Mouse (Mus musculus) hindbrain, embryonic 13.5 days (tissue): Measurements from ENCODE around the gene Ppp2r5a. TPM values are rescaled to one million over a fixed set of nuclear protein-coding genes. Genes with fewer than 3 reads are reported as not detected.
"Not testable (repeated sequence)": the region's sequence is repeated elsewhere in the genome, so short reads cannot be mapped to it uniquely, and the experiment has no call there.

Source experiments
- ATAC-seq: fragments of 200-750 bp; cut with Nextera tagmentation; 2 replicates; pipeline ENCODE4 v1.8.0; 2017; ENCODE audit warnings: moderate TSS enrichment; ENCODE audit not compliant: low FRiP score
- H3K27ac ChIP-seq: fragments of 300-500 bp; sonication (generic); 2 replicates; pipeline ENCODE4 v1.5.1; 2015; ENCODE audit warnings: inconsistent platforms, mild to moderate bottlenecking, moderate library complexity
- H3K27me3 ChIP-seq: fragments of 300-500 bp; sonication (generic); 2 replicates; pipeline ENCODE4 v1.6.1; 2015; ENCODE audit warnings: mild to moderate bottlenecking, inconsistent platforms
- H3K36me3 ChIP-seq: fragments of 300-500 bp; sonication (generic); 2 replicates; pipeline ENCODE4 v1.6.1; 2015; ENCODE audit warnings: mild to moderate bottlenecking, inconsistent platforms
- H3K4me1 ChIP-seq: fragments of 300-500 bp; sonication (generic); replicated peaks from 2 replicates; pipeline ENCODE4 v1.6.1; 2015; ENCODE audit warnings: inconsistent platforms
- H3K4me2 ChIP-seq: fragments of 300-500 bp; sonication (generic); 2 replicates; pipeline ENCODE4 v1.6.1; 2015; ENCODE audit warnings: inconsistent platforms, mild to moderate bottlenecking, moderate library complexity
- H3K4me3 ChIP-seq: fragments of 300-500 bp; sonication (generic); 2 replicates; pipeline ENCODE4 v1.5.1; 2015; ENCODE audit warnings: mild to moderate bottlenecking, inconsistent platforms
- H3K9ac ChIP-seq: fragments of 300-500 bp; sonication (generic); 2 replicates; pipeline ENCODE4 v1.6.1; 2015; ENCODE audit warnings: mild to moderate bottlenecking, inconsistent platforms
- H3K9me3 ChIP-seq: fragments of 300-500 bp; sonication (generic); 2 replicates; pipeline ENCODE4 v1.6.1; 2016; ENCODE audit warnings: inconsistent platforms
- WGBS: fragments of 180-500 bp; shearing (Covaris S2); methylation state at CpG from one replicate; pipeline ENCODE4 v1.1.7; 2015; 5-methylcytosine and 5-hydroxymethylcytosine counted together
- polyA plus RNA-seq: library from polyadenylated mRNA; unstranded; fragments of >200 nt; fragmentation: Nextera tagmentation; extraction: Ambion mirVana; gene quantifications from 2 replicates; pipeline ENCODE4 v1.2.1, GENCODE M21; 2015

Ppp2r5a gene
- polyA plus RNA-seq, 1 experiment from 2014 or later, result 7.5 TPM

DNA sequence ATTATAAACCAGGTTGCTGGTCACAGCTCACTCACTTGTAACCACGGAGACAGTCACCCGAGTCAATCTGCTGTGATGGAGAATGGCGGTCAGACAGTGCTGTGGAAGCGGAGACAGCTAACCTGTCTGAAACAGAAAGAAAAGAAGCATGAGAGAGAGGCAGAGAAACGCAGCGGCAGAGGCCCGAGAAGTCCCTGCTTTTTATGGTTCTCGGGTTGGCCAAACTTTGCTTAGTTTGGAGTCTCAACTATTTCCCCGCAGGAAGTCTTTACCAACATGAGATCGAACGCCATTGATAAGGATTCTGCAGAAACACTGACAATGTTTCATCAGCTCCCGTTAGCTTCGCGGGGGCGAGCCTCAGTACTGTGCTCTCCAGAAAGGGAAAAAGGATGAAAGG lies 29.0 kb upstream of the Ppp2r5a start:
- WGBS, result 84% methylated on average over 15 of the region's 15 CpGs
- Histone ChIP-seq H3K36me3 (no peaks in the 10 kb centered on the region), H3K4me1 (peaks cover 25% of the 10 kb centered on the region), H3K27ac (no peak overlapping the region), H3K9ac (no peak overlapping the region), H3K27me3 (no peaks in the 10 kb centered on the region), H3K9me3 (no peaks in the 10 kb centered on the region), H3K4me2 (no peak overlapping the region), H3K4me3 (no peak overlapping the region)
- ATAC-seq, result no peak

DNA sequence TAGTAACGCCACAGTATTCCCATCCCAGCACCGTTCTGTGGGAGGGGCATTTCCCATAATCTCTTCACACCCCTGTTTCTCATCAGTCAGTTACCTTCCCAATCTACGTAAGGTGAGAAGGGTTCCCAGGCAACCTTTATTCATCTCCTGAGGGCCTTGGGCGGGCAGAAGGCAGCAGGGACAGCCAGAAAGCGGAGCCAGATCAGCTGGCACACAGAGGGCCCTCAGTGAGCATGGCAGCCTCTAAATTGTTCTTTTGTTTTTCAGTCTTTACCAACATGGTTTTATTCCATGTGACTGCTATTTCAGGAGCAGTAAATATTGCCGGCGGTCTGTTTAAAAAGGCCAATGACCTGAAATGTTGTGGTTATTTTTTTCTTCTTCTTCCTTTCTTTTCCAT lies 27.0 kb upstream of the Ppp2r5a start:
- Histone ChIP-seq H3K9me3 (no peaks in the 10 kb centered on the region), H3K36me3 (no peaks in the 10 kb centered on the region), H3K9ac (no peak overlapping the region), H3K4me3 (no peak overlapping the region), H3K27me3 (no peaks in the 10 kb centered on the region), H3K4me1 (peaks cover 6% of the 10 kb centered on the region), H3K4me2 (no peak overlapping the region), H3K27ac (no peak overlapping the region)
- ATAC-seq, result no peak
- 75% methylated on average over 7 of the region's 7 CpGs for WGBS

DNA sequence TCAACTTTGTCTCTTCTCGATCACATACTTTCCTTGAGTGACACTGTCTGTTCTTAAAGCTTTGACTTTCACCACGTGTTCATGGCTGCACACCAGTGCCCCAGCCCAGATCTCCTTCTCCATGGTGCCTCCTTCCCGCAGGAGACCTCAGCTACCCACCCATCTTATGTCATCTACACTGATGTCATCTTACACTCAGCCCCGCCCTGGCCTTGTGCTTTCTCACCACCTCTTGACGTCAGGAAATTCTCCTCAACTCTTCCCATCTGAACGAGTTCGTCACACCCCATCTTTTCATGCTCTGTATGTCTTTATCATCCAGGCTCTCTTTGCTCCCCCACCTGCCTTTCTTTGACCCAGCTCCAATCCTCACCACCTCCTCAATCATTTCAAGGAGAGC lies 22.8 kb upstream of the Ppp2r5a start:
- no peak overlapping the region for H3K9ac ChIP-seq
- H3K27ac ChIP-seq, result no peak overlapping the region
- WGBS, result 80% methylated on average over 7 of the region's 7 CpGs
- no peaks in the 10 kb centered on the region for H3K36me3 ChIP-seq
- H3K27me3 ChIP-seq, result no peaks in the 10 kb centered on the region
- no peak overlapping the region for H3K4me3 ChIP-seq
- H3K4me1 ChIP-seq, result no peaks in the 10 kb centered on the region
- no peak overlapping the region for H3K4me2 ChIP-seq
- no peak for ATAC-seq
- H3K9me3 ChIP-seq, result no peaks in the 10 kb centered on the region

DNA sequence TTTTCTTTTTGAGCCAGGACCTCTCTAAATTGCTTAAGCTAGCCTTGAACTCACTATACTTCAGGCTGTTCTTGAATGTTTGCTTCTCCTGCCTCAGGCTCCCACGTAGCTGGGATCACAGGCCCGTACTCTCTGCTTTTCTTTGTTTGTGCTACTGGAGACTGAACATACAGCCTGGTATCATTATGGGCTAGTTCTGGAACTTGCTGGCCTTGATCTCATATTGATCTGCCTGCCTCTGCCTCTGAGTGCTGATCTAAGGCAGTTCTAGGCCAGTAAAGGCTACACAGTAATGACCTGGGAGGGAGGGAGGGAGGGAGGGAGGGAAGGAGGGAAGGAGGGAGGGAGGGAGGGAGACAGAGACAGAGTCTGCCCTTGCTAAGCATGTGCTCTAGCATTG lies 20.1 kb upstream of the Ppp2r5a start:
- no peaks in the 10 kb centered on the region for H3K27me3 ChIP-seq
- no peak overlapping the region for H3K27ac ChIP-seq
- WGBS, result 73% methylated on average over 2 of the region's 2 CpGs
- no peaks in the 10 kb centered on the region for H3K36me3 ChIP-seq
- no peaks in the 10 kb centered on the region for H3K9me3 ChIP-seq
- no peak for ATAC-seq
- H3K9ac ChIP-seq, result no peak overlapping the region
- no peaks in the 10 kb centered on the region for H3K4me1 ChIP-seq
- no peak overlapping the region for H3K4me2 ChIP-seq
- H3K4me3 ChIP-seq, result no peak overlapping the region

DNA sequence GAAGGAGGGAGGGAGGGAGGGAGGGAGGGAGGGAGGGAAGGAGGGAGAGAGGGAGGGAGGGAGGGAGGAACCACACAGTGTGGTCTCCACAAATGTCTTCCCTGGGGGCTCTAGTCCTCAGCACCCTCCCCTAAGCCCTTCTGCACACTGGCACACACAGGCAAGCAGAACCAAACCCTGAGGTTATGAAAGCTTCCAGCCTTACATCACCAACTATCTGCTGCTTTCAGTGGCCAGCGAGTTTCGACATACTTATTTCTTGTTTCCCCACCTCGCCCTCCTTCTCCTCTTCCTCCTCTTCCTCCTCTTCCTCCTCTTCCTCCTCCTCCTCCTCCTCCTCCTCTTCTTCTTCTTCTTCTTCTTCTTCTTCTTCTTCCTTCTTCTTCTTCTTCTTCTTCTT lies 19.6 kb upstream of the Ppp2r5a start:
- H3K36me3 ChIP-seq, H3K4me2 ChIP-seq, H3K9me3 ChIP-seq, H3K4me3 ChIP-seq, H3K9ac ChIP-seq, H3K27ac ChIP-seq, ATAC-seq, H3K27me3 ChIP-seq, H3K4me1 ChIP-seq: not testable (repeated sequence)
- 79% methylated on average over 3 of the region's 3 CpGs for WGBS

DNA sequence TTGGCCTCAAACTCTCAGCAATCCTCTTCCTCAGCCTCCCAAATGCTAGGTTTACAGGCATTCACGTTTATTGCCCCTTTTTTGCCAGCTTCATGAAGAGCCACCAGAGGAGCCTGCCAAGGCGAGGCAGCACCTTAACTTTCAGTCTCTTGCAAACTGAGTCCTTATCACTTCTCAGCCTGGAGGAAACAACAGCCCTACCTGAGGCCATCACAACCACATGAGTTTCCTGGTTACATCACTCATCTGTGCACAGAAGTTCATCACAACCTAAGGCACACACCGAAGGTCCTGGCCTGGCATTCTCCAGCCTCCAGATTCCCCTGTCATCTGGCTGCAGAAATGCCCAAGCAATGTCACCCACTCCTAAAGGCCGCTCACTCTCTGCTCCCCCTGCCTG lies 19.1 kb upstream of the Ppp2r5a start:
- 65% methylated on average over 4 of the region's 4 CpGs for WGBS
- H3K9ac ChIP-seq, result no peak overlapping the region
- ATAC-seq, result no peak

DNA sequence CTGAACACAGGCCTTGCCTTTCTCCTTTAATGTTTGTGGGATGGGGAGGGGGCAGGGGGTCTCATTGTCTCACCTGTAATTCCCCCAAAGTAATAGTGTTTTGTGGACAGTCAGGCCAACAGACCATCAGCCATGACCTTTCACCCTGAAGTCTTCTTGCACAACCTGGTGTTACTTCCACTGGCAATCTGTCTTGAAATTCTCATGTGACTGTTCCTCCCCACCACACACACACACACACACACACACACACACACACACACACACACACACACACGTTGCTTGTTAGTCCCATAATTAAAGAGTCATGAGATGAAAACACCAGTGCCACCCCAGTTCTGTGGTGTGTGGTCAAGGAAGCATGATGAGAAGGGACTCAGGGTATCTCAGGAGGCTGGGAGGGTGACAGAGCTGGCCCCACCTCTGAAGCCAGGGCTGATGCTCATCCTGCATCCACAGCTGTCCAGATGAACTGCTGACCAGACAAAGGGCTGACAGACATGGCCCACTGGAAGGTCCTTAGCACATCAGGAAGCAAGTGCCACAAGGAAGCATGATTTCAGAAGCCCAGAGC lies 18.4 kb upstream of the Ppp2r5a start:
- Histone ChIP-seq H3K27ac (no peak overlapping the region), H3K4me2 (no peak overlapping the region), H3K9ac (no peak overlapping the region), H3K4me1 (no peaks in the 10 kb centered on the region), H3K9me3 (no peaks in the 10 kb centered on the region), H3K36me3 (no peaks in the 10 kb centered on the region), H3K27me3 (no peaks in the 10 kb centered on the region), H3K4me3 (no peak overlapping the region)
- no peak for ATAC-seq
- 71% methylated on average over 1 of the region's 1 CpGs for WGBS

More for the DNA sequence above, 19.1 kb upstream of the Ppp2r5a start:
- Histone ChIP-seq H3K27ac (no peak overlapping the region), H3K4me1 (no peaks in the 10 kb centered on the region), H3K27me3 (no peaks in the 10 kb centered on the region), H3K36me3 (no peaks in the 10 kb centered on the region), H3K4me3 (no peak overlapping the region), H3K4me2 (no peak overlapping the region), H3K9me3 (no peaks in the 10 kb centered on the region)

DNA sequence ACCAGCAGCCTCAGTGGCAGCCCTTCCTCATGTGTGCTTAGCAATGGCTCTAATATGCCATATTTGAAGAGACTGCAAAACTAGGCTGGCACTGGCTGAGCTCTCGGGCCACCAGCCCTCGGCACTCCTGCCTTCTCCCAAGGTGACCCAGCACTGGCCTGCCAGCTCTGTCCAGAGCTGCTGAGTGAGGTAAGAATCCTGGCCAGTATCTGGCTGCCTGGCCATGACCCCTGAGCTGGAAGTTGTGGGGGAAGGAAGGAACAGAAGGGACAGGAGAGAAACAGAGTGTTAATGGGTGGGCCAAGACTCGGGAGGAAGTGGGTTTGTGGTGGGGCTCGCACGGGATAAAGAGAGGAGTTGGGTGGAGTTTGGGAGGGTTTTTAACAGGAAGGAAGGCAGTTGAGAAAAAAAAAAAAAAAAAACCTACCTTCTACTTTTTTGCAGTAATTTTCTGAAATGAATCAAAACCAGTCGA lies 17.9 kb upstream of the Ppp2r5a start:
- H3K27ac ChIP-seq, result no peak overlapping the region
- H3K4me1 ChIP-seq, result no peaks in the 10 kb centered on the region
- ATAC-seq, result no peak
- no peak overlapping the region for H3K9ac ChIP-seq
- H3K4me2 ChIP-seq, result no peak overlapping the region
- no peaks in the 10 kb centered on the region for H3K9me3 ChIP-seq
- H3K36me3 ChIP-seq, result no peaks in the 10 kb centered on the region
- WGBS, result 65% methylated on average over 6 of the region's 6 CpGs
- no peak overlapping the region for H3K4me3 ChIP-seq
- H3K27me3 ChIP-seq, result no peaks in the 10 kb centered on the region

DNA sequence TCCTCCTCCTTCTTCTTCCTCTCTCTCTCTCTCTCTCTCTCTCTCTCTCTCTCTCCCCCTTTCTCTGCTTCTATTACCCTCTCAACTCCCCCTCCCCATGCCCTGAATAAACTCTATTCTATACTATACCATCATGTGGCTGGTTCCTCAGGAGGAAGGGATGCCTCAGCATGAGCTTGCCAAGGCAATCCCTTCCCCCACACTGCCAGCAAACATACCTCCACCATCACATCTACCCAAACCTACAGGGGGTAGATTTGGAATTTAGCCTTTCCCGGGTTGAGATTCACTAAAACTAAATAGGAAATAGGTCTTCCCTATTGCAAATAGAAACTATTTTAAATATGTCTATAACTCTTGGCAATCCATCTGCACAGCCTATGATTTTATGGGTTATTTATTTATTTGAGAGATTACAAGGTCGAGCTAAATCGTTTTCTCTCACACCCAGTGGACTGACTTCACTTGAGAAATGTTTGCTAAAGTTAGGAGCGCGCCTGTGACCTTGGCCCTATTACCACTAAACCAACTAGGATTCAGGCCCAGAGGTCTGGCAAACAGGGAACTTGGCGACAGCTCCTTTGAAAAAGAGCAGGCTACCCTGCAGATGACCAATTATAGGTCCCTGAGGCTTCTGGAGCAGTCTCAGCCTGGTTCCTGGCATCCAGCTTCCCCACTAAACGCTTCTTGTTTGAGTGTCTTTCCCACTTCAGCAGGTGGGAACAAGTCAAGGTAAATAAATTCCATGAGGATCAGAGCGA lies 17.1 kb upstream of the Ppp2r5a start:
- Histone ChIP-seq H3K9me3 (no peaks in the 10 kb centered on the region), H3K9ac (no peak overlapping the region), H3K4me2 (no peak overlapping the region), H3K36me3 (no peaks in the 10 kb centered on the region), H3K4me1 (no peaks in the 10 kb centered on the region), H3K27me3 (no peaks in the 10 kb centered on the region), H3K4me3 (no peak overlapping the region), H3K27ac (no peak overlapping the region)
- no peak for ATAC-seq
- WGBS, result 55% methylated on average over 8 of the region's 8 CpGs

DNA sequence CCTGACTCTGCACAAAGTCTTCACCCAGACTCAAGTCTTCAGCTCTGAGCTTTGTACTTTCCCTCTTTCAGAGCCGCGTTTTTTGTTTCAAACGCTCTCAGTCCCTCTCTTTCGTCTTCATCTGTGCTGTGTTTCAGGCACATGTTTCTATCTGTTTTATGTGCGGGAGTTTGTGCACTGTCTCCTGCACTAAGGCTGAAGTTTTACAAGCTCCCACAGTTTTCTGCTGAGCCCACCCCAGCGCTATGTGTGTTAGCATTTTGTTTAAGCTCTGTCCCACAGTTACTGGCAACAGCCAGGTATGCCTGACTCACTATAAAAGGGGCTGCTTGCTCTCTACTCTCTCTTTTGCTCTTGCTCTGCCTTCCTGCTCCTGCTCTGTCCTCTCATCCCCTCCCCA lies 16.3 kb upstream of the Ppp2r5a start:
- Histone ChIP-seq H3K27ac (no peak overlapping the region), H3K4me1 (no peaks in the 10 kb centered on the region), H3K4me3 (no peak overlapping the region), H3K27me3 (no peaks in the 10 kb centered on the region), H3K9ac (no peak overlapping the region), H3K36me3 (no peaks in the 10 kb centered on the region), H3K4me2 (no peak overlapping the region), H3K9me3 (no peaks in the 10 kb centered on the region)
- WGBS, result 60% methylated on average over 6 of the region's 6 CpGs
- ATAC-seq, result no peak

DNA sequence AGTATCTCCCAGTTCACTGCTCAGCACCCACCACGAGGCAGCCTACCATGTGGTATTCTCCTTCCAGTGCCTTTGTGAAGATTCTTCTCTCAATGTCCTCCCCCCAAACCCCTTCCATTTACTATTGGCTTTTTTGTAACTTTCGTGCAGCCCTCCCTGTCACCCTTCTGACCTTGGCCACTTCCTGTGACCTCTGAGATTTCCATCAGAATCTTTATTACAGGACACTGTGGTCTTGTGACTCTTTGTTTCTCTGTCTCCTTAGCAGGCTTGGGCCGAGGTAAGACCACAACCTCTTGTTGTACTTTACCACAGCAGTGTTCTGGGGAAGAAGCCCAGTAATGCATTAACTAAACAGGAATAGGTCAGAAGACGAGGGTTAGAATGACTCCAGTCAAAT lies 15.9 kb upstream of the Ppp2r5a start:
- no peak overlapping the region for H3K4me2 ChIP-seq
- no peak overlapping the region for H3K9ac ChIP-seq
- H3K4me1 ChIP-seq, result no peaks in the 10 kb centered on the region
- no peak overlapping the region for H3K27ac ChIP-seq
- no peaks in the 10 kb centered on the region for H3K36me3 ChIP-seq
- ATAC-seq, result no peak
- no peak overlapping the region for H3K4me3 ChIP-seq
- H3K9me3 ChIP-seq, result no peaks in the 10 kb centered on the region
- 56% methylated on average over 4 of the region's 4 CpGs for WGBS
- no peaks in the 10 kb centered on the region for H3K27me3 ChIP-seq

DNA sequence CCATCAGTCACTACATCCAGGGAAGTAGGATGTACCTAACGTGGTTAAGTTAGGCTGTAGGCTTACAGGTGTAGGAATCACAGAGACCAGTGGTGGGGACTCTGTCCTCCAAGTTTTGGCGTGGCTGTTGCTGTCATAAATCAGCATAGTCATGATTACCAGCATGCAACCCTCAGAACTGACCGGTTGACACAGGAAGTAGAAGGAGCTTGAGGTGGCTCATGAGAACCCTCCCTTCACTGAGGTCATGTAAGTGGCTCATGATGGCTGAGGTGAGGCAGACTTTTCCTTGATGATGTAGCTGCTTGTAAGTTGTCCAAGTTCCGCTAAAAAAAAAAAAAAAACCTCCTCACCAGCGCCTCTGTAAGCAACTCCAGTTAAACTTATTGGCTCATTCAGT lies 14.0 kb upstream of the Ppp2r5a start:
- H3K9me3 ChIP-seq, result no peaks in the 10 kb centered on the region
- no peaks in the 10 kb centered on the region; the same call in 1 of the 2 replicates for H3K4me1 ChIP-seq
- H3K27me3 ChIP-seq, result no peaks in the 10 kb centered on the region
- no peak overlapping the region for H3K9ac ChIP-seq
- H3K4me3 ChIP-seq, result no peak overlapping the region
- H3K36me3 ChIP-seq, result no peaks in the 10 kb centered on the region
- ATAC-seq, result no peak
- no peak overlapping the region for H3K4me2 ChIP-seq
- no peak overlapping the region for H3K27ac ChIP-seq
- whole genome bisulfite sequencing, result 75% methylated on average over 5 of the region's 5 CpGs

DNA sequence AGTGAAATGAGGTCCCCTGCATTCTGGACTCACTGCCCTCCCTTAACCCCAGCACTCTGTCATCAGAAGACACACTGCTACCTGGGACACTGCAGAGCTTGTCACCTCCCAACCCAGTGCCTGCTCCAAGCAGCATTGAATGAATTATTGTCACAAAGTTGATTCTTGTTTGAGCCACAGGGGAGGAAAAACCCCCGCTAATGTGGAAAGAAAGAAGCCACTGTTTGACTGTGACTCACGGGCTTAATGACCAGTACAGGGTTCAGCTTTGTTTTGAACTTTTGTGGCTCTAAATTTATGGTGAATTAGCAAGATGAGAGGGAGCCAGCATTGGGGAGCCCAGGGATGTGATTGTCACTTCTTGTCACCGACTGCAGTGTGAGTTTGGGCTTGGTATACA lies 13.5 kb upstream of the Ppp2r5a start:
- no peaks in the 10 kb centered on the region for H3K27me3 ChIP-seq
- ATAC-seq, result no peak
- no peaks in the 10 kb centered on the region; the same call in 1 of the 2 replicates for H3K4me1 ChIP-seq
- no peak overlapping the region for H3K9ac ChIP-seq
- H3K36me3 ChIP-seq, result no peaks in the 10 kb centered on the region
- H3K4me3 ChIP-seq, result no peak overlapping the region
- WGBS, result 25% methylated on average over 3 of the region's 3 CpGs
- no peak overlapping the region for H3K27ac ChIP-seq
- H3K9me3 ChIP-seq, result no peaks in the 10 kb centered on the region
- H3K4me2 ChIP-seq, result no peak overlapping the region
